Mouse (Mus musculus): ENCODE measurements around the gene Lamb2.

Gene Lamb2

GRCm38 (mm10) chr9:108461181-108461631, 18.3 kb upstream of the Lamb2 start, which contains the start of gene Klhdc8b:
Klhdc8b (minus strand) TSS chr9:108461581.
- peak; percentile 48 for DNase-seq (ENCODE audit: low read depth, low spot score)

DNA sequence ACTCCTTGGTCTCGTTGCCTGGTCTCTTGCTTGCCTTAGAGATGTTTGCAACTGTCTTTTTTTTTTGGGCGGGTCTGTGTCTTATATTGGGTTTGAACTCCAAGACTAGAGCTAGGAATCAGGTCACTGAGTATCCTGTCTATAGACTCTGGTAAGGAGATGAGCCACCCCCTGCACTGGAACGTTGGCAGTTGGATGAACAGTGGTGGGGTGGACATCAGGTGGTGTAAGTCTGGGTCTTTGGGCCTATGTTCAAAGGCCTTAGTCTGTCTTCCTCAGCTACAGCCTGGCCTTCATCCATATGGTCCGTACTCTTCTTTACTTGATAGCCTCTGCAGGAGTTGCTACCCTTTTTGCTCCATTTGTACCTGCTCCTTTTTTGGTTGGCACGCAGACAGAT, 17.9 kb upstream of the Lamb2 start:
- no peak for DNase-seq (ENCODE audit: low read depth, low spot score)

- no peak for DNase-seq (ENCODE audit: low read depth, low spot score)
These were observed 17.3 kb upstream of the Lamb2 start for GRCm38 (mm10) chr9:108462192-108462591.

DNA sequence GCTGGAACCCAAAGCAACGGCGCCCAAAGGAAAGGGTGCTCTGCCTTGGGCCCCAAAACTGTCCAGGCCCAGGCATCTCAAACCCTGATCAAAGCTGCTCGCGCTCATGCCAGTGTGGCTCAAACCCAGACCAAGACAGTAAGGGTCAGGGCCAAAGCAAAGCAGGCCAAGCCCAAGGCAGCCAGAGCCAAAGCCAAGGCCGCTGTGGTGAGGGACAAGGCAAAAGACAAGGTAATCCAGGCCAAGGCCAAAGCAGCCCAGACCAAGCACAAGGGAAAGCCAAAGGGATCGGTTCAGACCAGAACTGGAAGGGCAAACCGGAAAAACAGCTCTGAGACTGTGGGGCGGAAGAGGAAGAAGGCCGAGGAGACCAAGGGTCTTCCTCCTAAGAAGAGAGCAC, 15.8 kb upstream of the Lamb2 start:
- DNase-seq (ENCODE audit: low read depth, low spot score), result no peak

DNA sequence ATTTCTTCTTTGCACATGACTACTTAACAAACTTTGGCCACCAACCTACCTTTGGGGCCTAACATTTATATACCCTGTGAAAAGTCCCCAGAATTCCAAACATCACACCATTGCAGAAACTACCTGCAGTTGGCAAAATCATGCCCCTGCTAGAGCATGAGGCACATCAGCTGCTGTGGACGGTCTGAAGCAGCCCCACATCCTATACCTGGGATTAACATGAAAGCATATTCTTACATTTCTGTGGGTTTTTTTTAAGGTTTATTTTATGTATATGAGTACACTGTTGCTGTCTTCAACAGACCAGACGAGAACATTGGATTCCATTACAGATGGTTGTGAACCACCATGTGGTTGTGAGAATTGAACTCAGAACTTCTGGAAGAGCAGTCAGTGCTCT, 13.3 kb upstream of the Lamb2 start:
- DNase-seq (ENCODE audit: low read depth, low spot score), result no peak

GRCm38 (mm10) chr9:108469430-108469829, 10.1 kb upstream of the Lamb2 start:
- DNase-seq (ENCODE audit: low read depth, low spot score), result no peak

GRCm38 (mm10) chr9:108469845-108470244, 9.7 kb upstream of the Lamb2 start:
- no peak for DNase-seq (ENCODE audit: low read depth, low spot score)

DNA sequence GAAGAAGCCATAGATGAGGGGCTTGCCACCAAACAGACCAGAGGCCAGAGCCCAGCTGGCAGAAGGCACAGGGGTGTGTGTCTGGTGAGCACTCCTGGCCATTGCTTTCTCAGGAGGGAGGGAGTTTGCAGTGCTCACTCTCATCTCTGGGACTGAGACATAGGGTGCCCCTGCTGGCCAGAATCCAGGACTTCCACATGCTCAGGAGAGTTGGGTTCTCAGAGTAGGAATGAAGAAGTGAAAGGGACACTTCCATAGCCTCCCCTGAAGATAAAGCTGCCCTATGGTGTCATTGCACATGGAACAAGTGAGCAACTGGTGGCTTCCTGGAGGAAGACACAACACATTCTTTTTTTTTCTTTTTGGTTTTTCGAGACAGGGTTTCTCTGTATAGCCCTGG, 5.0 kb upstream of the Lamb2 start:
- peak; percentile 48 for DNase-seq (ENCODE audit: low read depth, low spot score)

DNA sequence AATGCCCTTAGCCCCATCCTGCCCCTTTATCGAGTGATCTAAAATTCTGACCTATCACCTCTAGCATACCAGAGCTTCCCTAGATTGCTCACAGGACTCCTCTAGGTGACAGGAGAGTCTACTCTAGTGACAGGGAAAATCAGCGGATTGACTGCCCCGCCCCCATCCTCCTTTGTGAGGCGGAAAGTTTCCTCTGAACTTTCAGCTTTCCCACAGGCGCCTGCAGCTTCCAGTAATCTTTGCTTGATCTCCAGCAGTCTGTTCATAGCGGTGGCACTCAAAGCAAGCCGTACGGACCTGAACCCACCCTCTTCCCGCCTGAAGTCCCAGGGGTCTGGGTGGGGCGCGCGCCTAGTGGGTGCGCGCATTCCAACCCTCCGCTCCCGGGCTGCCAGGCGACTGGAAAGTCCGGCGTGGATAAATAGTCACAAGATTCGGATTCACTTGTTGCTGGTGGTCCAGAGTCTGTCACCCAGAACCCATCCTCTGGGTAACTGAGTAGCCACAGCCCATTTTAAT, 839 bp upstream of the Lamb2 start:
- DNase-seq (ENCODE audit: low read depth, low spot score), result peak; percentile 88

DNA sequence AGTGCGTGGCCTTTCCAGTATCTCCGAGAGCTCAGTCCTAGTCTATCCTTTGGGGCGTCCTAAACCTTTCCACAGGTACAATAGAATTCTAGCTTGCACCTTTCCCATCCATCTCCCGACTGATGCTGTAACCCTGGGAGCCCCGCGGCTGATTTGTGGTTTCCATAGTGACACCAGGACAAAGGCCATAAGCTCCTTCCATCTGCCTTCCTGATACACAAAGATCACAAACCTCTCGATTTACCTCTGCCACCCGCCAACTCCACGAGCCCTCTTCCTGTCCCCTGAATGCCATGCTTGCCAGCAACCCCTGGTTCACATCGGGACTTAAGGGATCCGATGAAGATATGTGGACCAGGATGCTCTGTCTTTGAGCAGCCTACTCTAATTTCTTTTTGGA, 295 bp upstream of the Lamb2 start:
- no peak for DNase-seq (ENCODE audit: low read depth, low spot score)

GRCm38 (mm10) chr9:108480813-108481519, 1.4 kb downstream of the Lamb2 start:
- DNase-seq (ENCODE audit: low read depth, low spot score), result no peak

- no peak for DNase-seq (ENCODE audit: low read depth, low spot score)
These were observed 2.1 kb downstream of the Lamb2 start for GRCm38 (mm10) chr9:108481520-108482210.

DNA sequence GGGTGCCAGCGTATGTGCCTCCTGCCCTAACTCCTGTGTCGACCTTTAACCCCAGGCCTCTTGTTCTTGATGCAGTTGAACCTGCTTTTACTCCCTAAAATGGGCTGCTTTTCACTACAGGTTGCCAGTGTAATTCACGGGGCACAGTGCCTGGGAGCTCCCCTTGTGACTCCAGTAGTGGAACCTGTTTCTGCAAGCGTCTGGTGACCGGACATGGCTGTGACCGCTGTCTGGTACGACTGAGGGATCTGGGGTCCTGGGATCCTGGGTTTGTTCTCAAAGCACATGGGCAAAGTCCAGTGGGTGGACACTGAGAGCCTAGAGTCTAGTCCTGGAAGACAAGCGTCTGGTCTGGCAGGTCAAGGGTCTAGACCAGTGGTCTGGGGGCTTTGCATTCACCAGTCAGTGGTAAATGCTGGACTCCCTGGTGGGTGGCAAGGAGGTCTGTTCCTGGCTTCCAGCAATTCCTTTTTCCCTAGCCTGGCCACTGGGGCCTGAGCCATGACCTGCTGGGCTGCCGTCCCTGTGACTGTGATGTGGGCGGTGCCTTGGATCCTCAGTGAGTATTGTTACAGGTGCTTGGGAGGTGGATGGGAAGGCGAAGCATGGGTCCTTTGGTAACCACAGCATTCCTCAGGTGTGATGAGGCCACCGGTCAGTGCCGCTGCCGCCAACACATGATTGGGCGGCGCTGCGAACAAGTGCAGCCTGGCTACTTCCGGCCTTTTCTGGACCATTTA, 3.7 kb downstream of the Lamb2 start:
- no peak for DNase-seq (ENCODE audit: low read depth, low spot score)

DNA sequence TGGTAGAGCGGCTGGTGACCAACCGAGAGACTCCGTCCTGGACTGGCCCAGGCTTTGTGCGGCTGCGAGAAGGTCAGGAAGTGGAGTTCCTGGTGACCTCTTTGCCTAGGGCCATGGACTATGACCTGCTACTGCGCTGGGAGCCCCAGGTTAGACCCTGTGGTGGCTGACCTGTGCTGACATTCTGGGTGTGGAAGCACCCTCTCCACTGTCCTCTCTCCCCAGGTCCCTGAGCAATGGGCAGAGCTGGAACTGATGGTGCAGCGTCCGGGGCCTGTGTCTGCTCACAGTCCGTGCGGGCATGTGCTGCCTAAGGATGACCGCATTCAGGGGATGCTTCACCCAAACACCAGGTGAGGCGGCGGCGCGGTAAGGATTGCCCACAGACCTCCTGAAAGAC, 4.5 kb downstream of the Lamb2 start:
- DNase-seq (ENCODE audit: low read depth, low spot score), result no peak

DNA sequence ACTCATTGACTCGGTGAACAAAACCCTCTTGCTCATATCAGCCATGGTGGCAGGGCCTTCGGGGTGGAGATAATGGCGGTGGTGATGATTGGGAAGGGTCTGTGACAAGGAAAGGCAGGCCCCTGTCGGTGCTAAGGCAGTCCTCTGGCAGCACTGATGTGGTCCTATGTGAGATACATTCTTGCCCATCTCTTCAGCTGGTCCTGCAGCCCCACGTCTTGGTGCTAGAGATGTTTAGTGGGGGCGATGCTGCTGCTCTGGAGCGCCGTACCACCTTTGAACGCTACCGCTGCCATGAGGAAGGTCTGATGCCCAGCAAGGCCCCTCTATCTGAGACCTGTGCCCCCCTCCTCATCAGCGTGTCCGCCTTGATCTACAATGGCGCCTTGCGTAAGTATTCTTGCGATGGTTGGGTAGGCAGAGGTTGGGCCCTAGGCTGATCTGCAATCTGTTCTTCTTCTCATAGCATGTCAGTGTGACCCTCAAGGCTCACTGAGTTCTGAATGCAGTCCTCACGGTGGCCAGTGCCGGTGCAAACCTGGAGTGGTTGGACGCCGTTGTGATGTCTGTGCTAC, 5.9 kb downstream of the Lamb2 start:
- DNase-seq (ENCODE audit: low read depth, low spot score), result no peak

DNA sequence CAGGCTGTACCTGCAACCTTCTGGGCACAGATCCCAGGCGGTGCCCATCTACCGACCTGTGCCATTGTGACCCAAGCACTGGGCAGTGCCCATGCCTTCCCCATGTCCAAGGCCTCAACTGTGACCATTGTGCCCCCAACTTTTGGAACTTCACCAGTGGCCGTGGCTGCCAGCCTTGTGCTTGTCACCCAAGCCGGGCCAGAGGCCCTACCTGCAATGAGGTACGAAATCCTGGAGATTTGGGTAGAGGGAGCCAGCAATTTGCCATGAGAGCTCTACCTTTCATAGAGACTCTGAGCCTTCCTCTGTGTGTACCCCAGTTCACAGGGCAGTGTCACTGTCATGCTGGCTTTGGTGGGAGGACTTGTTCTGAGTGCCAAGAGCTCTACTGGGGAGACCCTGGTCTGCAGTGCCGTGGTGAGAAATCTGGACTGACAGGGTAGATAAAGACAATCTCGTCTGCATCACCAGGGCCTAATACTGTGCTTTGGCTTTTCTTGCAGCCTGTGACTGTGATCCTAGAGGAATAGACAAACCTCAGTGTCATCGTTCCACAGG, 7.5 kb downstream of the Lamb2 start:
- no peak for DNase-seq (ENCODE audit: low read depth, low spot score)

- no peak for DNase-seq (ENCODE audit: low read depth, low spot score)
These were observed 8.9 kb downstream of the Lamb2 start for GRCm38 (mm10) chr9:108488403-108488802.

DNA sequence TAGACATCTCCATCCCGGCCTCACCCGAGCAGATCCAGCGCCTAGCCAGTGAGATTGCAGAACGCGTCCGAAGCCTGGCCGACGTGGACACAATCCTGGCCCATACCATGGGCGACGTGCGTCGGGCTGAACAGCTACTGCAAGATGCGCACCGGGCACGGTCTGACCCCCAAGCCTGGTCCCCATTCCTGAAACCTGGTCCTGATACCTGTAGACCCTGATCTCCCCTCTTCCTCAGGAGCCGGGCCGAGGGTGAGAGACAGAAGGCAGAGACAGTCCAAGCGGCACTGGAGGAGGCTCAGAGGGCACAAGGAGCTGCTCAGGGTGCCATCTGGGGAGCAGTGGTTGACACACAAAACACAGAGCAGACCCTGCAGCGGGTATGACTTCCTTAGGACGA, 9.7 kb downstream of the Lamb2 start:
- no peak for DNase-seq (ENCODE audit: low read depth, low spot score)

DNA sequence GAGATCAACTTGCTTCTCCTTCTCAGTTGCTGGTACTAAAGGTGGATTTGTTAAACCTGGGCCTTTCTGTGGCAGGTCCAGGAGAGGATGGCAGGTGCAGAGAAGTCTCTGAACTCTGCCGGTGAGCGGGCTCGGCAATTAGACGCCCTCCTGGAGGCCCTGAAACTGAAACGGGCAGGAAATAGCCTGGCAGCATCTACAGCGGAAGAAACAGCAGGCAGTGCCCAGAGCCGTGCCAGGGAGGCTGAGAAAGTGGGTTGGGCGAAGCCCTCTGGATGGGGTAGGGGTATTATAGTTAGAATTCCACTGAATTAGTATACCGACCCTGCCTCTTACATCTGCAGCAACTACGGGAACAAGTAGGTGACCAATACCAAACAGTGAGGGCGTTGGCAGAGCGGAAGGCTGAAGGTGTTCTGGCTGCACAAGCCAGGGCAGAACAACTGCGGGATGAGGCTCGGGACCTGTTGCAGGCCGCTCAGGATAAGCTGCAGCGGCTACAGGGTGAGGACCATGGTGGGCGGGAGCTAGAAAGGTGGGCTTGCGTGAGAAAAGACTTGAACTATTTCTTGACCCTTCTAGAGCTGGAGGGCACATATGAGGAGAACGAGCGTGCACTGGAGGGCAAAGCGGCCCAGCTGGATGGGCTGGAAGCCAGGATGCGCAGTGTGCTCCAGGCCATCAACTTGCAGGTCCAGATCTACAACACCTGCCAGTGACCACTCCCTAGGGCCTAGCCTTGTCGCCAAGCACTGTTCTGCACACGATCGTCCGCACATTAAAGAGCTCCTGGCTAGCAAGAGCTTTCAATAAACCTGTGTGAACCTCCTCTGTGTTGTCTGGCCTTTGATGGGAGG, 10.4 kb downstream of the Lamb2 start:
- no peak for DNase-seq (ENCODE audit: low read depth, low spot score)

GRCm38 (mm10) chr9:108490559-108491285, 11.2 kb downstream of the Lamb2 start, which contains the start of gene Usp19:
Usp19 (plus strand) TSS chr9:108490602.
- DNase-seq (ENCODE audit: low read depth, low spot score), result peak; percentile 97

All from ES-CJ7 (cell line).